Mouse (Mus musculus) kidney, postnatal 0 days (tissue): ENCODE data around the gene Mapkapk5. TPM values are rescaled to one million over a fixed set of nuclear protein-coding genes. Genes with fewer than 3 reads are reported as not detected.

Source experiments
- ATAC-seq: fragments of 200-750 bp; cut with Nextera tagmentation; replicated peaks from 2 replicates; pipeline ENCODE4 v1.8.0; 2017; ENCODE audit warnings: low read depth, moderate number of reproducible peaks, moderate TSS enrichment, moderate library complexity; ENCODE audit not compliant: low FRiP score
- DNase-seq: peaks from one replicate; pipeline ENCODE4 v3.0.0-alpha.2; 2016; ENCODE audit warnings: low spot score
- H3K27ac ChIP-seq: fragments of 300-500 bp; sonication (generic); 2 replicates; pipeline ENCODE4 v1.5.1; 2014; ENCODE audit warnings: mild to moderate bottlenecking
- H3K27me3 ChIP-seq: fragments of 300-500 bp; sonication (generic); 2 replicates; pipeline ENCODE4 v1.6.1; 2014; ENCODE audit warnings: low read length, mixed read lengths; ENCODE audit not compliant: insufficient read depth
- H3K36me3 ChIP-seq: fragments of 300-500 bp; sonication (generic); 2 replicates; pipeline ENCODE4 v1.6.1; 2014; ENCODE audit warnings: low read length, mixed read lengths; ENCODE audit not compliant: insufficient read depth
- H3K4me1 ChIP-seq: fragments of 300-500 bp; sonication (generic); replicated peaks from 2 replicates; pipeline ENCODE4 v1.6.1; 2014; ENCODE audit warnings: antibody characterized with exemption, low read length, mixed read lengths; ENCODE audit not compliant: insufficient read depth
- H3K4me2 ChIP-seq: fragments of 300-500 bp; sonication (generic); 2 replicates; pipeline ENCODE4 v1.6.1; 2014; ENCODE audit warnings: mild to moderate bottlenecking, low read length, moderate library complexity, mixed read lengths
- H3K4me3 ChIP-seq: fragments of 300-500 bp; sonication (generic); replicated peaks from 2 replicates; pipeline ENCODE4 v1.5.1; 2014; ENCODE audit warnings: low read depth, low read length
- H3K9ac ChIP-seq: fragments of 300-500 bp; sonication (generic); 2 replicates; pipeline ENCODE4 v1.6.1; 2014; ENCODE audit warnings: low read depth, low read length
- H3K9me3 ChIP-seq: fragments of 300-500 bp; sonication (generic); replicated peaks from 2 replicates; pipeline ENCODE4 v1.6.1; 2016; ENCODE audit warnings: low read length, inconsistent platforms, mixed read lengths
- CTCF ChIP-seq: IDR thresholded peaks from 2 replicates; pipeline ENCODE4 v1.5.1; 2016; ENCODE audit warnings: antibody characterized with exemption, low read depth, mild to moderate bottlenecking, moderate library complexity
- WGBS: fragments of 180-500 bp; shearing (Covaris S2); extraction: QIAGEN DNeasy Blood & Tissue Kit; methylation state at CpG from one replicate; pipeline ENCODE4 v1.1.7; 2014; 5-methylcytosine and 5-hydroxymethylcytosine counted together
- polyA plus RNA-seq: library from polyadenylated mRNA; unstranded; fragments of >200 nt; fragmentation: Nextera tagmentation; extraction: Ambion mirVana; gene quantifications from 2 replicates; pipeline ENCODE4 v1.2.1, GENCODE M21; 2015

Mapkapk5 gene
- polyA plus RNA-seq, 1 experiment from 2014 or later, result 35.5 TPM

GRCm38 (mm10) chr5:121566035-121566681 lies 20.5 kb upstream of the Mapkapk5 start:
- H3K4me1 ChIP-seq, result no peaks in the 10 kb centered on the region
- H3K4me3 ChIP-seq, result no peak overlapping the region
- H3K36me3 ChIP-seq, result peaks cover 14% of the 10 kb centered on the region
- no peak overlapping the region for H3K4me2 ChIP-seq
- ATAC-seq, result peak; percentile 56
- no peaks in the 10 kb centered on the region for H3K27me3 ChIP-seq
- 84% methylated on average over 16 of the region's 16 CpGs for WGBS
- H3K27ac ChIP-seq, result no peak overlapping the region
- DNase-seq, result no peak
- TF ChIP-seq CTCF, result no peak
- H3K9ac ChIP-seq, result no peak overlapping the region
- H3K9me3 ChIP-seq, result no peaks in the 10 kb centered on the region

- H3K9me3 ChIP-seq, result no peaks in the 10 kb centered on the region
- no peaks in the 10 kb centered on the region for H3K27me3 ChIP-seq
- peak; percentile 37 for ATAC-seq
- no peak overlapping the region for H3K4me3 ChIP-seq
- DNase-seq, result peak; percentile 93
- no peak overlapping the region for H3K27ac ChIP-seq
- peak overlapping the region; percentile 34; the same call in 1 of the 2 replicates for H3K4me2 ChIP-seq
- H3K36me3 ChIP-seq, result peaks cover 9% of the 10 kb centered on the region; the same call in 1 of the 2 replicates
- peak; percentile 93 for TF ChIP-seq CTCF
- no peaks in the 10 kb centered on the region for H3K4me1 ChIP-seq
- no peak overlapping the region for H3K9ac ChIP-seq
- 6% methylated on average over 11 of the region's 11 CpGs for WGBS
These were observed 18.8 kb upstream of the Mapkapk5 start for GRCm38 (mm10) chr5:121564468-121564895.

- WGBS, result 93% methylated on average over 3 of the region's 3 CpGs
These were observed 16.7 kb upstream of the Mapkapk5 start for GRCm38 (mm10) chr5:121562436-121562835.

GRCm38 (mm10) chr5:121549196-121549595 lies 3.5 kb upstream of the Mapkapk5 start:
- no peak for ATAC-seq
- Histone ChIP-seq H3K27ac (no peak overlapping the region), H3K4me1 (peaks cover 6% of the 10 kb centered on the region), H3K9ac (no peak overlapping the region), H3K9me3 (no peaks in the 10 kb centered on the region), H3K4me2 (no peak overlapping the region), H3K4me3 (no peak overlapping the region), H3K36me3 (no peaks in the 10 kb centered on the region), H3K27me3 (no peaks in the 10 kb centered on the region)
- DNase-seq, result peak; percentile 29
- 40% methylated on average over 7 of the region's 7 CpGs for WGBS
- no peak for TF ChIP-seq CTCF

More at GRCm38 (mm10) chr5:121562436-121562835, 16.7 kb upstream of the Mapkapk5 start:
- DNase-seq (no peak), ATAC-seq (no peak)
- Histone ChIP-seq H3K27ac (no peak overlapping the region), H3K9ac (no peak overlapping the region), H3K27me3 (no peaks in the 10 kb centered on the region), H3K4me3 (no peak overlapping the region), H3K36me3 (no peaks in the 10 kb centered on the region), H3K4me1 (no peaks in the 10 kb centered on the region), H3K9me3 (no peaks in the 10 kb centered on the region), H3K4me2 (no peak overlapping the region)
- TF ChIP-seq CTCF, result no peak

GRCm38 (mm10) chr5:121547084-121547483 lies 1.4 kb upstream of the Mapkapk5 start:
- Histone ChIP-seq H3K27me3 (no peaks in the 10 kb centered on the region), H3K9ac (no peak overlapping the region), H3K27ac (no peak overlapping the region), H3K4me1 (peaks cover 7% of the 10 kb centered on the region), H3K9me3 (no peaks in the 10 kb centered on the region), H3K4me3 (no peak overlapping the region), H3K36me3 (no peaks in the 10 kb centered on the region), H3K4me2 (peak overlapping the region; percentile 69; the same call in 1 of the 2 replicates)
- ATAC-seq (no peak), DNase-seq (no peak)
- WGBS, result 88% methylated on average over 3 of the region's 3 CpGs
- no peak for TF ChIP-seq CTCF

- Histone ChIP-seq H3K27me3 (no peaks in the 10 kb centered on the region), H3K4me3 (peak overlapping the region; percentile 57), H3K9me3 (no peaks in the 10 kb centered on the region), H3K27ac (peak overlapping the region; percentile 95; the same call in 1 of the 2 replicates), H3K4me1 (peaks cover 7% of the 10 kb centered on the region), H3K36me3 (no peaks in the 10 kb centered on the region), H3K9ac (peak overlapping the region; percentile 98), H3K4me2 (peak overlapping the region; percentile 69)
- peak; percentile 23; the same call in 1 of the 2 replicates for ATAC-seq
- peak; percentile 65 for TF ChIP-seq CTCF
- WGBS, result 26% methylated on average over 6 of the region's 6 CpGs
- peak; percentile 83 for DNase-seq
These were observed 808 bp upstream of the Mapkapk5 start for GRCm38 (mm10) chr5:121546530-121546895.
